17 mouse cellular contexts compared by ENCODE assay signal in genomic region chr4:142597214-142597613, GRCm38 (mm10).
"Had no signal": no experiment of that assay in that cellular context is flagged by ENCODE, and none has a peak within 500 bp of the region (broad histone marks: within the 10 kb centered on the region; RNA-seq: fewer than 3 reads in every experiment).

No protein-coding gene starts in this region.

- H3K9me3 ChIP-seq: lung, embryonic 15.5 days; midbrain, embryonic 13.5 days; midbrain, embryonic 15.5 days; neural tube, embryonic 12.5 days; stomach, embryonic 15.5 days had no signal

- DNase-seq: lung, adult 2 months; lung, postnatal 14 days; lung, postnatal 36 days; right cerebral cortex, postnatal 14 days; thymus, adult 2 months; thymus, postnatal 25 days; thymus, postnatal 4 days had no signal

- H3K4me3 ChIP-seq: lung, embryonic 15.5 days; megakaryocyte, embryonic 14.5 days; midbrain, embryonic 13.5 days; midbrain, embryonic 15.5 days; neural tube, embryonic 12.5 days; stomach, embryonic 15.5 days had no signal

- H3K36me3 ChIP-seq: lung, embryonic 15.5 days; midbrain, embryonic 13.5 days; midbrain, embryonic 15.5 days; neural tube, embryonic 12.5 days; stomach, embryonic 15.5 days had no signal

- H3K4me1 ChIP-seq: lung, embryonic 15.5 days; megakaryocyte, embryonic 14.5 days; midbrain, embryonic 13.5 days; midbrain, embryonic 15.5 days; neural tube, embryonic 12.5 days; stomach, embryonic 15.5 days had no signal

- H3K27me3 ChIP-seq: lung, embryonic 15.5 days; megakaryocyte, embryonic 14.5 days; midbrain, embryonic 13.5 days; midbrain, embryonic 15.5 days; neural tube, embryonic 12.5 days; stomach, embryonic 15.5 days had no signal

- ATAC-seq: lung, postnatal 0 days; midbrain, embryonic 13.5 days; midbrain, embryonic 15.5 days had no signal

- H3K9ac ChIP-seq: lung, embryonic 15.5 days; midbrain, embryonic 13.5 days; midbrain, embryonic 15.5 days; neural tube, embryonic 12.5 days; stomach, embryonic 15.5 days had no signal

- H3K27ac ChIP-seq: lung, embryonic 15.5 days; macrophage; midbrain, embryonic 13.5 days; midbrain, embryonic 15.5 days; neural tube, embryonic 12.5 days; stomach, embryonic 15.5 days; stomach, postnatal 0 days had no signal

- H3K4me2 ChIP-seq: lung, embryonic 15.5 days; midbrain, embryonic 11.5 days; midbrain, embryonic 13.5 days; midbrain, embryonic 15.5 days; neural tube, embryonic 12.5 days; stomach, embryonic 15.5 days had no signal
